8 mouse cellular contexts compared by ENCODE assay signal in genomic region chr9:124128379-124128778, GRCm38 (mm10). TPM values are rescaled to one million over a fixed set of nuclear protein-coding genes. Genes with fewer than 3 reads are reported as not detected.
A peak's percentile ranks its signal among the peaks of the same experiment; 100 is the strongest.
DNase-seq lines count a peak whose midpoint lies in the region; ATAC-seq lines count a peak whose summit lies in the region.

No protein-coding gene starts in this region.

- H3K27me3 ChIP-seq in stomach, embryonic 16.5 days (ENCODE audit: control insufficient read depth, insufficient read depth, low read length), result no peaks in the 10 kb centered on the region

- H3K9ac ChIP-seq in stomach, embryonic 16.5 days (ENCODE audit: low read length), result no peak overlapping the region

- intact Hi-C loops in gastrocnemius, postnatal 36 days (cut with DNase I), result no loop called here

- 5% methylated on average over 1 of the region's 1 CpGs for WGBS in stomach, embryonic 16.5 days

- H3K4me3 ChIP-seq in stomach, embryonic 16.5 days (replicated peaks; ENCODE audit: low read length), result no peak overlapping the region

- ATAC-seq in stomach, embryonic 16.5 days (ENCODE audit: insufficient read depth, low FRiP score), result 0 out of 2 replicates have a peak, but pooled peaks have one; percentile 21

- H3K9me3 ChIP-seq in stomach, embryonic 16.5 days (replicated peaks; ENCODE audit: control insufficient read depth, low read length), result no peaks in the 10 kb centered on the region

- no peak overlapping the region for H3K27ac ChIP-seq in stomach, embryonic 16.5 days (ENCODE audit: low read length)

- H3K4me2 ChIP-seq in stomach, embryonic 16.5 days (ENCODE audit: low read depth, low read length), result no peak overlapping the region

- H3K4me1 ChIP-seq in stomach, embryonic 16.5 days (ENCODE audit: control insufficient read depth, insufficient read depth, low read length), result peaks cover 6% of the 10 kb centered on the region; the same call in 1 of the 2 replicates

- DNase-seq in gastrocnemius, adult 18-20 months (ENCODE audit: low spot score), result peak; percentile 35
- no peak for DNase-seq in gastrocnemius, postnatal 36 days
- peak; percentile 67 to 73 for DNase-seq in B cell, adult 2 months
- peak; percentile 76 for DNase-seq in adipocyte (ENCODE audit: low spot score)
- DNase-seq in forelimb bud, embryonic 11.5 days (ENCODE audit: low read depth, low spot score), result peak; percentile 56
- DNase-seq in layer of hippocampus, adult 9-10 months (ENCODE audit: low spot score), result peak; percentile 59
- DNase-seq in lung, postnatal 14 days, result peak; percentile 63

- no peaks in the 10 kb centered on the region for H3K36me3 ChIP-seq in stomach, embryonic 16.5 days (ENCODE audit: control insufficient read depth, insufficient read depth, low read length)

RNA-seq across cellular contexts. Expression of gene Ccr5, which starts 7.0 kb away (rescaled TPM):
- under 1 TPM in 1 of 2 experiments, not detected in 1; 0.24 TPM for total RNA-seq in gastrocnemius, adult 18-20 months (2021)
- total RNA-seq in gastrocnemius, postnatal 36 days (2021), result under 1 TPM; 0.28 to 0.30 TPM
- 1.2 TPM in 2 replicates for polyA plus RNA-seq in stomach, embryonic 16.5 days (2015; fragmentation: Nextera tagmentation; extraction: Ambion mirVana)

RNA-seq across cellular contexts. Expression of gene Ccr2, which starts 26.6 kb away (rescaled TPM):
- total RNA-seq in gastrocnemius, adult 18-20 months (2021), result under 1 TPM; 0.16 to 1.00 TPM
- 1 to 10 TPM in 1 of 2 experiments, under 1 TPM in 1; 0.56 to 1.2 TPM for total RNA-seq in gastrocnemius, postnatal 36 days (2021)
- polyA plus RNA-seq in stomach, embryonic 16.5 days (2015; fragmentation: Nextera tagmentation; extraction: Ambion mirVana), result 4.2 and 8.5 TPM in 2 replicates

Comparison
In these comparisons a context has a peak if more than half of its experiments do, and no peak if none do; other contexts are left out.
1. DNase-seq: peak in gastrocnemius, adult 18-20 months (single experiment), B cell, adult 2 months (2 of 2), adipocyte (single experiment), forelimb bud, embryonic 11.5 days (single experiment), layer of hippocampus, adult 9-10 months (single experiment) and lung, postnatal 14 days (single experiment); none in gastrocnemius, postnatal 36 days (0 of 2).